Mouse (Mus musculus): ENCODE data around the gene Mia2.
"Not testable (repeated sequence)": the region's sequence is repeated elsewhere in the genome, so short reads cannot be mapped to it uniquely, and the experiment has no call there.

Mia2 gene

DNA sequence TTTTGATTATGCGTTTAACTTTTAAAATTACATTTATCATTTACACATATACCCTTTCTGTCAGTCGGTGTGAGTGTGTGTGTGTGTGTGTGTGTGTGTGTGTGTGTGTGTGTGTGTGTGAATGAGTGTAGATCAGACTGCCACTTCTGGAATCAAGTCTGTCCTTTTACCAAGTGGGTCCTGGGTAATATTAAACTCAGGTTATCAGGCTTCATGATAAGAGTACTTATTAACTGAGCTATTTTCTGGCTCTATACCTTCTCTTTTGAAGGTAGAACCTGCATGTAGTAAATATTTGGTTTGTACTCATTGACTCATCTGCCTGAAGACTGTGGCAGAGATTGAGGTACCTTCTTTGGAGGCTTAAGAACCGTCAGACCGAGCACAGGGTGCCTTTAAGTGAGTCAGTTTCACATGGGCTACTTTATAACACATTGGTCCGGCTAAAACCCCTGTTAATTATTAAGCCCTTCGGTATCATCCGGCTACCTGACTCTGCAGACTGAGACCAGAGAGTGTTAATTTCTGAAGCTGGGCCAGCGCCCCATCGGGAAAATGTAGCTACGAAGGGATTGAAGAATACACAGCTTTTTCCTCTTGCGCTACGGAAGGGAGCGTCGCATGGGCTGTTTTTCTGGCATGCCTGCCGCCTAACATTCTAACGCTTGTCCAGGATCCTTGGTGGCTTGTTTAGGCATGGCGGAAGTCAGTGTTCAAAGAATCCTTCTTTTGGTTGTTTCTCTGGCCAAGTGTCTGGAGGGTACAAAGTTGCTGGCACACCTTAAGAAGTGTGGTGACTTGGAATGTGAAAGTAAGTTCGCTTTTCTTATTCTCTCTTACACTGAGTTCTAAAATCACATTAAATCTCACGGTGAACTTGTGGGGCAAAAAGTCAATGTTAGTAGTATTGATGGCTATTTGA lies at the start of gene Mia2:
TSS of gene Mia2 (plus strand) at position 696 of the 922 bp plus-strand sequence.
- no peak for DNase-seq (ENCODE audit: low spot score)

GRCm38 (mm10) chr12:59052470-59052869 lies 43.1 kb upstream of the Mia2 start:
- no peak for DNase-seq (ENCODE audit: low spot score)

DNA sequence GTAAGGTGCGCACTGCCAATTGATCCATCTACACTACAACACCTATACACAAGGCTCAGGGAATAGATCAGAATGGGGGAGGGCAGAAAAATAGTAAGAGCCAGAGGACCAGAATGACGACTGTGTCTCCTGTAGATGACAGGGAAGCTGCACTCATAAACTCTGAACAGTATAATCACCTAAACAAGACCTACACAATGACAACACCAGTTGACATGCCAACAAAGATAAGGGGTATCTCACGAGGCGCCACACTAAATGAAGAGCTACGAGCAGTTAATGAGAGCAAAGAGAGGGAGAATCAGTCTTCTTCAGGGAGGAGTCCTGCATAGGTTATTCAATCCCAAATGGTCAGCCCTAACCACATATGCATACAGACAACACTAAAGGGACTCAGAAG lies 42.4 kb upstream of the Mia2 start:
- no peak for DNase-seq (ENCODE audit: low spot score)

DNA sequence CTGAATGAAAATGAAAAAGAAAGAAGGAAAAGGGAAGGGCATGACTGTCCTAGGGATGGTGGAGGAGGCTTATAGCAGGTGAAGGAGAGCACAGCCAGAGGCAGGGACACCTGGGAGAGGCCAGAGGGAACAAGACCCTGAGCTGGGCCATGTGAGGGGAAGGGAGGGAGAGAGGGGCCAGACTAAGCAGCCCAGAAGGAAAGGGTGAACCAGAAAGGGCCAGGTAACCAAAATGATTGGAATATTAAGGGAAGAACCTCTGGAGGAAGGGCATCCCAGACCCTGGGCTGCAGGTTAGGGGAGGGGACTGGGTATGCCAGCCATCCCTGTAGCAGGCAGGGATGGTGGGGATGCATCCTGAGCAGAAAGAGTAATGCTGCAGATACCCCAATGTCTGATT lies 41.6 kb upstream of the Mia2 start:
- no peak for DNase-seq (ENCODE audit: low spot score)

- no peak for DNase-seq (ENCODE audit: low spot score)
Observed at GRCm38 (mm10) chr12:59055196-59055850, 40.3 kb upstream of the Mia2 start.

GRCm38 (mm10) chr12:59056222-59056621 lies 39.4 kb upstream of the Mia2 start:
- no peak for DNase-seq (ENCODE audit: low spot score)

DNA sequence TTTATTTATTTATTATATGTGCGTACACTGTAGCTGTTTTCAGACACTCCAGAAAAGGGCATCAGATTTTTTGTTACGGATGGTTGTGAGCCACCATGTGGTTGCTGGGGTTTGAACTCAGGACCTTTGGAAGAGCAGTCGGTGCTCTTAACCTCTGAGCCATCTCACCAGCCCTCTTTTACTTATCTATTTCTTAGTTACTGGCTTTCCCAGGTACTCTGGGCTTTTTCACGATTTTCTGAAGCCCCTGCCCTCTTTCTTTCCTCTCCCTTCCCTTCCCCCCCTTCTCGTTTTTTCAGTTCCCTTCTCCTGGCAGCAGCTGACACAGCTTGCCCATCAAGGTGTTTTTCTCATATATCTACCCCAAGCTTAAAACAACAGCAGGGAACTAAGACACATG lies 37.4 kb upstream of the Mia2 start:
- DNase-seq (ENCODE audit: low spot score) = not testable (repeated sequence)

- DNase-seq (ENCODE audit: low spot score) = peak; percentile 25
Observed at GRCm38 (mm10) chr12:59060322-59060721, 35.3 kb upstream of the Mia2 start.

DNA sequence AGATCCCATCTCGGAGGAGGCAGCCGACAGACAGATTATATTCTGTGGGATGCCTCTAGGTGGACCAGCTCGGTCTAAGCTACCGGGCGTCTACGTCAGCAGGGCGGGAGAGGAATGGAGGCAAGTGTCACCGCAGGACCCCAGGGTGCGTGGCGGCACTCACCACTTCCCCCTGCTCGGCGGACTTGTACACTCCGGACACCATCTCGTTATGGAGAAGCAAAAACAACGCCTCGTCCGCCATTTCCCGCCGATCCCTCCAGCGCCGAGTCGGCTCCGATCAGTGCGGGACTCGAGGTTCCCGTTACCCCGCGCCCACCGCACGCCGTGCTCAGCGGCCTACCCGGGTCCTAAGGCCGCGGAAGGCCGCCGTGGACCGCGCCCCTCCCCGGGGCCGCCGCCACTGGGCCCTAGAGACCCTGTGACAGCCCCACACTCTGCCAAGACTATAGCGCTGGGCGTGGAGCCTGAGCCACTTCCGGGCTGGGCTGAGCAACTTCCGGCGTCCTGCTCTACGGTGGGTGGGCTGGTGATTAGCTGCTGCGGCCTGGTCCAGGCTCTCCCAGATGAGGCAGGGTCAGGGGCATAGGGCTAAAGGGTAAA lies 34.5 kb upstream of the Mia2 start, which contains the start of gene Trappc6b:
TSS of gene Trappc6b (minus strand) at position 480 of the 603 bp plus-strand sequence.
- DNase-seq (ENCODE audit: low spot score) = peak; percentile 86

- DNase-seq (ENCODE audit: low spot score) = no peak
Observed at GRCm38 (mm10) chr12:59064837-59065236, 30.8 kb upstream of the Mia2 start.

GRCm38 (mm10) chr12:59065776-59066175 lies 29.8 kb upstream of the Mia2 start:
- DNase-seq (ENCODE audit: low spot score) = no peak

GRCm38 (mm10) chr12:59066448-59067077 lies 29.0 kb upstream of the Mia2 start, which contains the start of gene Pnn:
Pnn (plus strand) TSS chr12:59066884.
- peak; percentile 98 for DNase-seq (ENCODE audit: low spot score)

DNA sequence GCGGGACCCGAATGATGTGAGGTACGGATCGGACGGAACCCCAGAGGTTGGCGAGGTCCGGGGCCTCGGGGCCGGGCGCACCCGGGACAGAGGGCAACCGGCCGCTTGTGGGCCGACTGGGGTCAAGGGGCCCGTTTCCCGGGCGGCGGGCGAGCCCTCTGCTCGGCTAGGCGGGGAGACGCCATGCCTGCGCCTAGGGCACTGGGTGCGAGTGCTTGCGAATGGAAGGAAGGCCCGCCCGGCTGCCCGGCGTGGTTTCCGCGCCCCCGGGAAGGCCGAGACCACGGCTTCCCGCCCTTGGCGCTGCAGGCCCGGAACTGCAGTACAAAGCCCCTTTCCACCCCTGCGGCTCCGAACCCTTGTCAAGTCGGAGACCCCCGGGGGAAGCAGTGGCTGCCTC lies 28.5 kb upstream of the Mia2 start:
- no peak for DNase-seq (ENCODE audit: low spot score)

DNA sequence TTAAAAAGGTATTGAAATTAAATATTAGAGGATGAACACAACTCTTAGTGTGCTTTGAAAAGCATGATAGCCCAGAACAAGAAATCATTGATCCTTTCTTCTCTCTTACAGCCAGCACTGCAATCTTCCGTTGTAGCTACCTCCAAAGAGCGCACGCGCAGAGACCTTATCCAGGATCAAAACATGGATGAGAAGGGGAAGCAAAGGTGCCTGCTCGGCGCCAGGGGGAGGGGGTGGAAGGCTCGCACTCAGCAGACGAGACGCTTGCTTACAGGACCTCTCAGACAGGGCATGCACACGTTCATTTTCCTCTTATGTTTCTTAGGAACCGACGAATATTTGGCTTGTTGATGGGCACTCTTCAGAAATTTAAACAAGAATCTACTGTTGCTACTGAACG lies 26.8 kb upstream of the Mia2 start:
- no peak for DNase-seq (ENCODE audit: low spot score)

DNA sequence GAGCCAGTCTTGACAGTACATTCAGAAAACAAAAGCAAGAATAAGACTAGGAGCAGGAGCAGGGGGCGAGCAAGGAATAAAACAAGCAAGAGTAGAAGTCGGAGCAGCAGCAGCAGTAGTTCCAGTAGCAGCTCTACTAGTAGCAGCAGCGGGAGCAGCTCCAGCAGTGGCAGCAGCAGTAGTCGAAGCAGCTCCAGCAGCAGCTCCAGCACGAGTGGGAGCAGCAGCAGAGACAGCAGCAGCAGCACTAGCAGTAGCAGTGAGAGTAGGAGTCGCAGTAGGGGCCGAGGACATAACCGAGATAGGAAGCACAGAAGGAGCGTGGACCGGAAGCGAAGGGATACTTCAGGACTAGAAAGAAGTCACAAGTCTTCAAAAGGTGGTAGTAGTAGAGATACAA lies 23.3 kb upstream of the Mia2 start:
- DNase-seq (ENCODE audit: low spot score) = no peak

- DNase-seq (ENCODE audit: low spot score) = no peak
Observed at GRCm38 (mm10) chr12:59074052-59074451, 21.5 kb upstream of the Mia2 start.

DNA sequence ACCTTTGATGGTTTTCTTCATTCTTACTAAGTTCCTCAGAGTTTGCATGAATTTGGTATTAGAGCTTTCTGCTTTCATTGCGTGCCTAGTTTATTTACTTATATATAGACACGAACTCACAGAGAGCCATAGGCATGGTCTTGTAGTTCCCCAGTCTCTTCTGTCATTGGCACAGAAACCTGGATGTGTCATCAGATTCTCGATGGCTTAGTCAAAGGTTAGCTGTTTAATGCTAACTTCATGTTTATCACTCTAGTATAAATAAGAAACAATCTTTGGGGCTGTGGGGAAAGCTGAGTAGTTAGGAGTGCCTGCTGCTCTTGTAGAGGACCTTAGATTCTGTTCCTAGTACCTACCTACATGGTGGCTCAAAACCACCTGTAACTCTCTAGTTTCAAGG lies 18.6 kb upstream of the Mia2 start:
- DNase-seq (ENCODE audit: low spot score) = no peak

DNA sequence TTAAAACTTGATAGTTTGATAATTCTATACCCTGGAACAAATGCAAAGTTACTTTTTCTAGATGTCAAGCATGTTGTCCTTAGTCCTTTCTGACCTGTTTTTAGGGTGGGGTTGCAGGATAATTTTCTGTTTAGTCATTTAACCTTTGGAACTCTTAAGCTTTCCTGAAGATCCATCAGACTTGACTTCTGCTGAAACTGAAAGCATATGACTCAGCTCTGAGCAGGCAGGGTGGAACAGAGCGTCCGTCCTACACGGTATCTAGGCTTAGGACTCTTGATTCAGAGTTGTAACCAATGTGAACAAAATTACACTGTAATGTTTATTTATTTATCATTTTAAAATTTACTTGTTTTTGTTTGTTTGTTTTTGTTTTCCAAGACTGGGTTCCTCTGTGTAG lies 17.7 kb upstream of the Mia2 start:
- DNase-seq (ENCODE audit: low spot score) = no peak

DNA sequence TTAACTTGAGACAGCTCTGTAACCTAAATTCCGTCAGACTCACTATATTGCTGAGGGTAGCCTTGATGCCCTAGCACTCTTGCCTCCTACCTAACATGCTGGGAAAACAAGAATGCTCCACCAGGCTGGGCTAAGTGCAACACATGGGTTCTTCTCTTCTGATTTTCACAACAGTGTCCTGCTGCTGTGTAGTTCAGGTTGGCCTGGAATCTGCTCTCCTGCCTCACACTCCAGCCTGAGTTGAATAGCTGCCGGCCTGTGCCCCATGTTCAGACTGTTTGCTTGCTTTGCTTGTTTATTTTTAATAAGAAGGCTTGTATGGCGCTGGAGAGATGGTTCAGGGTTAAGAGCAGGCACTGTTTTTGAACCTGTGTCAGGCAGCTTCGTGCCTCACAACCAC lies 15.1 kb upstream of the Mia2 start:
- no peak for DNase-seq (ENCODE audit: low spot score)

DNA sequence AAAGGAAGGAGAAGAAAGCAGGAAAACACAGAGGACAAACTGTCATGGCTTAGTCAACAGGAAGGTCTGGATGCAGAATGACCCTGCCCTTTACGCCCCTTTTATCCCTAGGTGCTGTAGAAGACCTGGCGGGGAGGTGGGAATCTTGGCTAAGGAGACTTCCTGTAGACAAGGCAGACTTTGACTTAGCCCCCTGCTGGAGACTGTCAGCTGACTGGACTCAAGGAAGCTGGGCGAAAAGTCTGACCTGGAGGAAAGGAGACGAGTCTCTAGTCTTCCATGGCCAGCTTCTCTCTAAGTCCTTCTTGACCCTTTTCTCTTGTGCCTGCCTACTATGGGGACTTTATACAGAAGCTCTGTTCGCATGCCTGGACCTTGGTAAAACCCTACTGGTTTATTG lies 11.2 kb upstream of the Mia2 start:
- DNase-seq (ENCODE audit: low spot score) = no peak

DNA sequence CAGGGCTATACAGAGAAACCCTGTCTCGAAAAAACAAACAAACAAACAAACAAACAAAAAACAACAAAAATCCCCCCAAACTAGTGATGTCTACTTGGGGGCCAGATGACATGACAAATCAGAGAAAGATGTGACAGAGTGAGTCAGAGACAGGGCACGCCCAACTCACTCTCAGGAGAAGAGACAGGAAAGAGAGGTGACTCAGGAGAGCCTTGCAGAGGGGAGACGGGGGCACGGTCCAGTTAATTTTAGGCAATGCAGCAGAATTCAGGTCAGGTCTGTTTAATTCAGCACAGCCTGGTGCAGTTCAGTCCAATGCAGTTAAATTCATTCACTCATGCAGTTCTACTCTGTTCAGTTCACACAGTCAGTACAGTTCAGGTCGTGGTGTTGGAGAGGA lies 9.4 kb upstream of the Mia2 start:
- DNase-seq (ENCODE audit: low spot score) = no peak

- no peak for DNase-seq (ENCODE audit: low spot score)
Observed at GRCm38 (mm10) chr12:59093543-59093942, 2.1 kb upstream of the Mia2 start.
